Mouse (Mus musculus): ENCODE data around the gene Acer3. TPM values are rescaled to one million over a fixed set of nuclear protein-coding genes. Genes with fewer than 3 reads are reported as not detected.

Gene Acer3
- total RNA-seq, 2 experiments from 2014 or later, result 21.0 to 21.4 TPM

- DNase-seq, result no peak
These were observed 142.3 kb downstream of the Acer3 start for GRCm38 (mm10) chr7:98178560-98179231.

GRCm38 (mm10) chr7:98177929-98178559 is 143.0 kb downstream of the Acer3 start, which contains the start of gene Capn5:
Gene Capn5 (minus strand): TSS chr7:98178274.
- peak; percentile 56 to 60 for DNase-seq

- DNase-seq, result no peak
These were observed 143.5 kb downstream of the Acer3 start for GRCm38 (mm10) chr7:98177566-98177928.

- DNase-seq, result no peak
These were observed 143.9 kb downstream of the Acer3 start for GRCm38 (mm10) chr7:98177071-98177485.

- DNase-seq, result no peak
These were observed 144.5 kb downstream of the Acer3 start for GRCm38 (mm10) chr7:98176322-98177070.

- no peak for DNase-seq
These were observed 145.9 kb downstream of the Acer3 start for GRCm38 (mm10) chr7:98174883-98175755.

- no peak for DNase-seq
These were observed 147.6 kb downstream of the Acer3 start for GRCm38 (mm10) chr7:98173408-98173807.

- no peak for DNase-seq
These were observed 148.3 kb downstream of the Acer3 start for GRCm38 (mm10) chr7:98172661-98173060.

GRCm38 (mm10) chr7:98171141-98172073 is 149.6 kb downstream of the Acer3 start:
- no peak for DNase-seq

- DNase-seq, result no peak
These were observed 155.9 kb downstream of the Acer3 start for GRCm38 (mm10) chr7:98164999-98165528.

- no peak for DNase-seq
These were observed 156.5 kb downstream of the Acer3 start for GRCm38 (mm10) chr7:98164382-98164998.

GRCm38 (mm10) chr7:98163700-98164099 is 157.3 kb downstream of the Acer3 start:
- no peak for DNase-seq

- no peak for DNase-seq
These were observed 158.8 kb downstream of the Acer3 start for GRCm38 (mm10) chr7:98162239-98162638.

- DNase-seq, result no peak
These were observed 160.8 kb downstream of the Acer3 start for GRCm38 (mm10) chr7:98160041-98160740.

GRCm38 (mm10) chr7:98158481-98158880 is 162.5 kb downstream of the Acer3 start:
- DNase-seq, result no peak

GRCm38 (mm10) chr7:98157636-98158332 is 163.2 kb downstream of the Acer3 start:
- DNase-seq, result no peak

Data from layer of hippocampus, postnatal 36 days (tissue).